Mouse (Mus musculus) layer of hippocampus, postnatal 14 days (tissue): ENCODE data around the gene Trap1a. TPM values are rescaled to one million over a fixed set of nuclear protein-coding genes. Genes with fewer than 3 reads are reported as not detected.
"Not testable (repeated sequence)": the region's sequence is repeated elsewhere in the genome, so short reads cannot be mapped to it uniquely, and the experiment has no call there.

ENCODE experiments used
- DNase-seq, 2 experiments: peaks; one replicate each; pipeline ENCODE4 v3.0.0; 2021 to 2022; ENCODE audit warnings: low spot score in 2 of 2, mixed read lengths in 1 of 2
- long read RNA-seq, 2 experiments: library from polyadenylated mRNA; stranded (forward); transcript quantifications; one replicate each; pipeline ENCODE4 v2.0.0; 2021
- total RNA-seq, 2 experiments: library from RNA; stranded (reverse); gene quantifications; 2 replicates each; pipeline ENCODE4 v1.2.3; 2021

The Trap1a gene
- total RNA-seq, result not detected
- long read RNA-seq, experiment 1, result 0 reads
- long read RNA-seq, experiment 2, result 0 reads

GRCm38 (mm10) chrX:139333263-139333994 is at the start of gene Trap1a:
Gene Trap1a (plus strand): TSS chrX:139333683.
- no peak for DNase-seq

DNA sequence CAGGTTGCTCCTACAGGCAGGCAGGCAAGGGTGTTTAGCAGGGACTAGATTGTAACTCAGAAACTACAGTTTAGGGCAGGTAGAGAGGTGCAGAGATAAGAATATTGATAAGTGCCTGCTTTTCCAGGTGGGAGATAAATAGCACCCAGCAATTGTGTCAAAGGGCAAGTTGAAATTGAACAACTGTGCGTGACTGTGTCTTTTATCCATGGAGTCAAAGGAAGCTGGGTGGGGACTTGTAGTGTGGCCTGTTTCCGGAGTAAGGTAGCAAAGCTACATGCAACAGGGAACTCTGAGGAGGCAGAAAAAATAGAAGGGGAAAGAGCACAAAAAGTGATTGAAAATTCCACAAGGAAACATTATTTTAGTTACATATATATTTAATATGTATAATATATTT is 40.4 kb upstream of the Trap1a start:
- DNase-seq, result no peak

DNA sequence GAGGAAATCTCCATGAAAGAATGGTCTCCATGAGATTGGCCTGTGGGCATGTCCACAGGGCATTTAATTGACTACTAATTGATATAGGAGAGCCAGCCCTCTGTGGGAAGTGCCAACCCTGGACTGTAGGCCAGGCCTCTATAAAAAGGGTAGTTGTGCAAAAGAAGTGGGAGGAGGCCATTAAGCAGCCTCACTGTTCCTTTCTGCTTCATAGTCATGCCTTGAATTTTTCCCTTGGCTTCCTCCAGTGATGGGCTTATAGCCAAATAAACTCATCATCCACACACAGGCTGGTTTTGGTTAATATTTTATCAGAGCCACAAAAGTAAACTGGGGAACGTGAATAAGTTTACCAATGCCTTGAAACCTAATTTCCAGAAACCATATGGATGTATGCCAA is 38.2 kb upstream of the Trap1a start:
- DNase-seq, result no peak

DNA sequence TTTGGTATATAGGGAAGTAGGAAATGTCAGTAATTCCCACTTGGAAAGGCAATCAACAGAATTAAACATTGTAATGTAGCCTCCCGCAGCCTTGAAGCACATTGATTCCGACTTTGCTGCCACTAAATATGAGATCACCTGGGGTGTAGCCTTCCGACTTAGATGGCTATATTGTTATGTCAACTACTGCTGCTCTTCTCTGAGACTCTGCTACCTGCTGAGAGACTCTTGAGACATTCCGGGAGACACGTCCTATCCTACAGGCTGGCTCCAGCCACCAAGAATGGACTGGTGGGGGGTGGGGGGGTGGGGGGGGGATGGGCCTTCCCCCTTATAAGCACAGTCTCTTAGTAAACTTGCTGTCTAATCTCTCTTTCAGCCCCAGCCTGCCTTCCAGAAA is 16.1 kb upstream of the Trap1a start:
- not testable (repeated sequence) for DNase-seq

DNA sequence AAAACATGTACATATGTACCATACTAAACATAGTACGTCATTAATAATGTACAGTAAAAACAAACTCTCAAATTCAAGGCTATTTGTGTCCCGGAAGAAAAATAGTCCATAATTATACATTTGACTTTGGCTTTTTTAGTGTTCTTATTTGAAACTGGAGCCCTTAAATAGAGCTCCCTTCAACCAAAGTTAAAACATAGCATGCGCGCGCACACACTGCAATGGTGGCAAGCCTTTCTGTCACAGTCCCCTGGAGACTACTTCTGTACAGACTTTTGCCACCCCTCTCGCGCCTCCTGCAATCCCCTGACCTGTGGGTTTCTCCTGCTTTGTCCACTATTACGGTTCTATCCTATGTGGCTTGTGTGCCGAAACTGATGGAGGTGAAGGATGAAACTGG is 900 bp upstream of the Trap1a start:
- DNase-seq, result no peak

DNA sequence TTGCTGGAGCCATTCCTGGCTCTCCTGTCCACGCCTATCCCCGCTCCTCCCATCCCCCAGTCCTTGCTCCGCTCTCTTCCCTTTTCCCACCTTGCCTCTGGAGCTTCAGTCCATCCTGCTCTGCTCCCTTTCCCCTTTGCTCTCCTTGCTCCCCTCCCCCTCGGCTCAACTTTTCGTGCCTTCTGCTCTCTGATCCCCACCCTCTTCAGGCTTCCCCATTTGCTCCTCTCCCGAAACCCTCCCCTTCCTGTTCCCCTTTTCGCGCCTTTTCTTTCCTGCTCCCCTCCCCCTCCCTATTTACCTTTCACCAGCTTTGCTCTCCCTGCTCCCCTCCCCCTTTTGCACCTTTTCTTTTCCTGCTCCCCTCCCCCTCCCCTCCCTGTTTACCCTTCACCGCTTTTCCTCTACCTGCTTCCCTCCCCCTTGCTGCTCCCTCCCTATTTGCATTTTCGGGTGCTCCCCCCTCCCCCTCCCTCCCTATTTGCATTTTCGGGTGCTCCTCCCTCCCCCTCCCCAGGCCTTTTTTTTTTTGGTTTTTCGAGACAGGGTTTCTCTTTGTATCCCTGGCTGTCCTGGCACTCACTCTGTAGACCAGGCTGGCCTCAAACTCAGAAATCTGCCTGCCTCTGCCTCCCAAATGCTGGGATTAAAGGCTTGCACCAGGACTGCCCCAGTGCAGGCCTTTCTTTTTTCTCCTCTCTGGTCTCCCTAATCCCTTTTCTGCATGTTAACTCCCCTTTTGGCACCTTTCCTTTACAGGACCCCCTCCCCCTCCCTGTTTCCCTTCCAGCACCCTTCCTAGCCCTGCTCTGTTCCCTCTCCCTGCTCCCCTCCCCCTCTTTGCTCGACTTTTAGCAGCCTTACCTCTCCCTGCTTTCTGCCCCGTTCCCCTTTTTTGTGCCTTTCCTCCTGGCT is 1.3 kb downstream of the Trap1a start:
- no peak for DNase-seq

DNA sequence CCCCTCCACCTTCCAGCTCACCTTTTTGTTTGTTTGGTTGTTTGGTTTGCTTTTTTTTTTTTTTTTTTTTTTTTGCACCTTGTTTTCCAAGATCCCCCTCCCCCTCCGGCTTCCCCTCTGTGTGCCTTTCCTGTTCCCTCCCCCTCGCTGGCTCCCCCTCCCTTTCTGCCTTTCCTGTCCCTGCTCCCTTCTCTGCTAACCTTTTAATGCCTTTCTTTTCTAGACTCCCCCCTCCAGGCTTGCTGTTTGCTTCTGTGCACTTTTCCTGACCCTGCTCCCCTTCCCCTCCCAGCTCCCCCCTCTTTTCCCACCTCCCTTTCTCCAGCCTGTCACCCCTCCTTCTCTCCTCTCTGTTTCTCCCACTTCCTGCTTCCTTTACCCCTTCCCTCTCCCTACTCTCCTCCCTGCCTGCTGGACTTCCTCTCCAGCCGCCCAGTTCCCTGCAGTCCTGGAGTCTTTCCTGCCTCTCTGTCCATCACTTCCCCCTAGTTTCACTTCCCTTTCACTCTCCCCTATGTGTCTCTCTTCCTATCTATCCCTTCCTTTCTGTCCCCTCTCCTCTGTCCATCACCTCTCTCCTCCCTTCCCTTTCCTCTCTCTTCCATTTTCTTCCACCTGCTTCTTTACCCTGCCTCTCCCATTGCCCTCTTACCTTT is 2.1 kb downstream of the Trap1a start:
- DNase-seq, result no peak

DNA sequence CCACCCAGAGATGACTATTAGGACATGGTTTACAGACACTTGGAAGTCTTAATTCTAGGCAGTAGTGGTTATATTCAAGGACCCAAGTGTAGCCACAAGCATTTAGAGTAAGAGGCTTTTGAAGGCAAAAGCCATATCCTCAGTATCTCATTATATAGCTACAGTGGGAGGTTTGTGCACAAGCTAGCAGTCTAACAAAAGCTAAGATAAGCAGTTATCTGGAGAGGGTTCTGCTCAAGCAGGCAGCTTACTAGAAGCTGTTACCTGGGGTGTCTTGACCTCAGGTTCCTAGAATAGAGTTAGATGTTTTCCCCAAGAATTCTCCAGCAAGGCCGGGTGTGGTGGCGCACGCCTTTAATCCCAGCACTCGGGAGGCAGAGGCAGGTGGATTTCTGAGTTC is 6.1 kb downstream of the Trap1a start:
- DNase-seq, result no peak

GRCm38 (mm10) chrX:139341185-139341584 is 7.7 kb downstream of the Trap1a start:
- DNase-seq, result no peak

- DNase-seq, result no peak
These were observed 18.8 kb downstream of the Trap1a start for GRCm38 (mm10) chrX:139352192-139352772.

DNA sequence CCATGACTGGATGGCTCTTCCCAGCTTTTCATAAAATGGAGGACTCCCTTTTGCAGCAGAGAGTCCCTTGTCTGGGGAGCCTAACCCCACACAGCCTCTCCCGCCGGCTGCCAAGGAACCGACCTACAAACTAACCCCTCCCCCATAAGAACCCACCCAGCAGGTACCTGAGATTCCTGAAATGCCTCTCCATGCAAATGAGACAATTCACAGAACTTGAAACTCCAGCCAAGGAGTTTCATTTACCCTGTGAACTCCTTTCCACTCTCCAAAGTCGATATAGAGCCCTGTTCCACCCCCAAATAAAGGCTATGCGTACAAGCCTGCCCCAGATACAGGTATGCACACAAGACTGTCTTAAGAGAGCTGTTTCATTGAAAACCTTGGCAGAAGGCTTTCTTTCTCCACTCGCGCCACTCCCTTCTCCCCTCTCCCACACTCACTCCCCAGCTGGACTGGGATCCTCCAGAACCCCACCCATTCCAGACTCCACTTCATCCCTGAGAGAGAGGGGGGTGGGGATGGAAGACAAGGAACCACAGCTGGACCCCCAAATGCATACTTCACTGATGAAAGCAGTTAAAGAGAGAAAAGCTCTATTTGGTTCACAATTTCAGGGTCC is 24.3 kb downstream of the Trap1a start:
- no peak for DNase-seq

- DNase-seq, result no peak
These were observed 24.9 kb downstream of the Trap1a start for GRCm38 (mm10) chrX:139358361-139358760.

GRCm38 (mm10) chrX:139366837-139367528 is 33.5 kb downstream of the Trap1a start:
- DNase-seq, result no peak

GRCm38 (mm10) chrX:139367529-139367908 is 34.0 kb downstream of the Trap1a start:
- no peak for DNase-seq

DNA sequence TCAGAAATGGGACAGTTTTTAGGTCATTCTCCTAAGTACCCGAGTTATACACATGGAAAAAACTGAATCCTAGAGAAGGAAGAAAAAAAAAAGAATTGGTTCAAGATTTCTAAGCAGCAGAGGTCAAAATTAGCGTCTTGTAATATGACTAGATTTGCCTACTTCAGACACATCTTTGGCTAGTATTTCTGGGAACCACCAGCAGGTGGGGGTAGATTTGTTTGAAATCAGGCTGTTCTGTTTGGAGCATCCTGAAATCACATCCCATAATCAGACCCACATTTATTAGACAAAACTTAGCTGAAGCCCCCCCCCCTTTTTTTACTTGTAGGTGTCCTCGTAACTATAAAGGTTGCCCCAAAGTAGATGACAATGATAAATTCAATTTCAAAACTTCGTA is 35.6 kb downstream of the Trap1a start:
- DNase-seq, result peak in 1 of 2 experiments; percentile 19

- peak in 1 of 2 experiments; percentile 12 for DNase-seq
These were observed 39.2 kb downstream of the Trap1a start for GRCm38 (mm10) chrX:139372665-139373064.
